Mouse (Mus musculus): ENCODE measurements around the gene Ccdc82. TPM values are rescaled to one million over a fixed set of nuclear protein-coding genes. Genes with fewer than 3 reads are reported as not detected.

Ccdc82 gene
- total RNA-seq, 2 experiments from 2014 or later, result 18.7 to 20.2 TPM

DNA sequence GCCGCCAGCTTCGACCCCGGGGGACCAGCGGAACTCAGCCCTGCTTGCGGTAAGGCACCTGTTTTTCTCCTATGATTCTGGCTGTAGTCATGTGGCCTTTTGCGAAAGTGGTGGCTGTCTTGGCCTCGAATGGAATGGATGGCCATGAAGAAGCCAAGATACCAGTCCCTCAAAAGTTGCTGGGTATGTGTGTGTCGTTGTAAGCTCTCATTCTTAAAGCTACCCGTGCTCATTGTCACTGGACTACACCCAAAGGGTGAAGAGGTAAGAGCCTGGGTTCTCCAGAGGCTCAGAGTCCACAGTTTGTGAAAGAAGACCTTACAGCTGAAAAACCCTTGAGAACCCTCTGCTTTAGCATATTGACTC is 51.7 kb downstream of the Ccdc82 start:
- no peak for DNase-seq (ENCODE audit: low spot score in 2 of 2)

DNA sequence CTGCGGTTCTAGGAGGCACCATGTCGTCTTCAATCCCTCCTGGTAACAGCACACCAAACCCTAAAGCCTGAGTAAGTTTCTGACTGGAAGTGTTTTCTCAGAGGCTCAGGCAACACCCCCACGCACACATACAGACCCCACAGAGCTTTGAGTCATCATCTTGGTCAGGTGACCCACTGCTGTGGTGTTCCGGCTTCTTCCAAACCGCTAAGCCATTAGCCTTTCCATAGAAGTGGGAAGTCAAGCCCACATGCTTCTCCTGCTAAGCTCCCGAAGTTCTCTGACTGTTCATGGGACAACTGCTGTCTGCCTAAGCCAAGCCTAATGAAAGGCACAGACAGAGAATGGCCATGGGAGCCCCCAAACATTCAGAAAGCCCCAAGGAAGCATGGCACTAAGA is 52.4 kb downstream of the Ccdc82 start:
- DNase-seq (ENCODE audit: low spot score in 2 of 2), result peak in 1 of 2 experiments; percentile 9

- no peak for DNase-seq (ENCODE audit: low spot score in 2 of 2)
These were observed 53.3 kb downstream of the Ccdc82 start for GRCm38 (mm10) chr9:13300041-13300441.

- no peak for DNase-seq (ENCODE audit: low spot score in 2 of 2)
These were observed 54.4 kb downstream of the Ccdc82 start for GRCm38 (mm10) chr9:13300891-13301782.

- DNase-seq (ENCODE audit: low spot score in 2 of 2), result no peak
These were observed 55.5 kb downstream of the Ccdc82 start for GRCm38 (mm10) chr9:13302183-13302825.

- DNase-seq (ENCODE audit: low spot score in 2 of 2), result no peak
These were observed 56.5 kb downstream of the Ccdc82 start for GRCm38 (mm10) chr9:13303099-13303771.

GRCm38 (mm10) chr9:13303976-13304375 is 57.2 kb downstream of the Ccdc82 start:
- DNase-seq (ENCODE audit: low spot score in 2 of 2), result no peak

GRCm38 (mm10) chr9:13306471-13306870 is 59.7 kb downstream of the Ccdc82 start:
- DNase-seq (ENCODE audit: low spot score in 2 of 2), result no peak

GRCm38 (mm10) chr9:13307226-13307625 is 60.5 kb downstream of the Ccdc82 start:
- no peak for DNase-seq (ENCODE audit: low spot score in 2 of 2)

DNA sequence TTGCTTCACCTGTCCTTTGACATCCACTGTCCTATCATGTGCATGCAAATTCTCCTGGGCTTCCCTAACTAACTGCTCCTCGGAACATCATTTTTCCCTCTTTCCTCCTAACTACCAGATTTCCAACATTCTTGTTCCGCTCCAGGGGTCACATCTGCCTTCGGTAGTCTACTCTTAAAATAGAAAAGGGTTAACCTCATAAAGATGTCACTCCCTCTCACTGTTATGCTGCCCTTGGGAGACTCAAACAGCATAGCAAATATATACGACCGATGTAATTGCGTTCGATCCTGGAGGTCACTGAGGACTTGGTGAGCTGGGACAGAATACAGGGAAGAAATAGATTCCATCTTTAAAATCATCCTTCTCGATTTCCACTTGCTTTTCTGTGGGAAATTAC is 62.0 kb downstream of the Ccdc82 start:
- DNase-seq (ENCODE audit: low spot score in 2 of 2), result no peak

- no peak for DNase-seq (ENCODE audit: low spot score in 2 of 2)
These were observed 63.1 kb downstream of the Ccdc82 start for GRCm38 (mm10) chr9:13309807-13310206.

- no peak for DNase-seq (ENCODE audit: low spot score in 2 of 2)
These were observed 63.5 kb downstream of the Ccdc82 start for GRCm38 (mm10) chr9:13310236-13310635.

DNA sequence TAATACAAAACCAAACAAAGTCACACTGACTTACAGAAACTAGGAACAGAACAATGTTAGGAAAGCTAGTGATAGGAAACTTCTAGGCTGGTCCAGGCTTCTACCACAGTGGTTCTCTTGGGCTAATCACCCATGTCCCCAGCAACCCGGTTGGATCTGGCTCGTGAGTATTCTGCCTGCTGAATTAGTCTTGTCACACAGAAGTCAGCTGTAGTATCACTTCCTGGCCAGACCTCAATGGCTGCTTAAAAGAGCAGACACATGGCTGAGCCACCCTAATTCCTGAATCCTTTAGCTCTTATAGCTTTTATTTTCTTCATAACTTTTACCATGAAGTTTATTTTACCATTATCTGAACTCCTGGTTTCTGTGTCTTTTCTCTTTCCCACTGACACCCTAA is 64.3 kb downstream of the Ccdc82 start:
- DNase-seq (ENCODE audit: low spot score in 2 of 2), result no peak

- DNase-seq (ENCODE audit: low spot score in 2 of 2), result no peak
These were observed 67.2 kb downstream of the Ccdc82 start for GRCm38 (mm10) chr9:13313923-13314322.

- no peak for DNase-seq (ENCODE audit: low spot score in 2 of 2)
These were observed 67.8 kb downstream of the Ccdc82 start for GRCm38 (mm10) chr9:13314577-13315004.

DNA sequence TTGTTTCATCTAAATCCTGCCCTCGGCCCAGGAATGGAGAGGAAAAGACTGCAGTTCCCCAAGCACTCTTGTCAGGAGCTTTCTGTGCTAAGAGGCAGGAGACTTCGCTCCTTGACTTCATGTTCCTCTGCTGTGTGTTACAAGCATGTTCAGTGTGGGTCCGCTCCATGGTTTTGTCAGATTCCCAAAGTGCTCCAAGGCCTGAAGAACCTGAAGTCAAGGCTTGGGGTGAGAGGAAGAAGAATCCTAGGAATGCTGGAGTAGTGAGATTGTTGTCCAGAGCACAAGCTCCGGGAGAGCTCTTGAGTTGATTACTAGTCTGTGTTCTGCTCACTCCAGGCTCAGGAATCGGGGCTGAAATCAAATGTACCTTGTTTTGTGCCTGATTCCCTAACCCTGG is 68.6 kb downstream of the Ccdc82 start:
- no peak for DNase-seq (ENCODE audit: low spot score in 2 of 2)

DNA sequence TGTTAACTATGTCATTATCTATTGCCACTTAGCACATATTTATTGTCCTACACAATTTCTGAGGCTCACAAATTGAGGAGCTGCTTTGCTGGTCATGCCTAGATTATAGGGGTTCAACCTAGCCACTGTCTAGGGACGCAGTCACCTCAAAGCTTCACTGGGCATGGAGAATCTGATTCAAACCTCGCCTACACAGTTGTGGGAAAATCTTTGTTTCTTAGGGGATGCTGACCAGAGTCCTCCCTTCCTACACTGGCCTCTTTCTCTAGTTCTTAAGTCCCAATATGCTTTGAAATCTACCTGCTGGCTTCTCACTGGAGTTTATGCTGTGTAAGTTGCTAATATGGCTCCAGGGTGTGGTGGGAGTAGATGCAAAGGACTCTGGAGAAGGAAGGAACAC is 72.8 kb downstream of the Ccdc82 start:
- no peak for DNase-seq (ENCODE audit: low spot score in 2 of 2)

- DNase-seq (ENCODE audit: low spot score in 2 of 2), result no peak
These were observed 74.1 kb downstream of the Ccdc82 start for GRCm38 (mm10) chr9:13320800-13321364.

DNA sequence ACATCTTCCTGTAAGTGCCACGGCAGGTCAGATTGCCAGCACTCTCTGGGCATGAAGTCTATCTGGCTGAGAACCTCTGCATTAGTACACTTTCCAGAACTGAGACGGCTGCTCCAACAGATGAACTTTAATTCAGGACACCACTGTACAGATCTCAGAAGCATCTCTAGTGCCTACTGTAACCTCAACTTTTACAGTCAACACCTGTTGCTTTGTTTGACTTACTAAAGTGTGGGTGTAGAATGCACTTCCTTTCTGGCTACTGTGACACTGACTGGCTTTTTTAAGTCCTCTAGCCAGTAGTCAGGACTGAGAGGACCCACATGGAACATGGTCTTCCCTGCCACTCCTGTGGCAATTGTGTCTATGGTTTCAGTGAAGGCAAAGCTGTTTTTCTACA is 76.3 kb downstream of the Ccdc82 start:
- no peak for DNase-seq (ENCODE audit: low spot score in 2 of 2)

GRCm38 (mm10) chr9:13323612-13324011 is 76.9 kb downstream of the Ccdc82 start:
- no peak for DNase-seq (ENCODE audit: low spot score in 2 of 2)

All from left cerebral cortex, adult 18-20 months (tissue).